Mouse (Mus musculus) CH12.LX (cell line): ENCODE measurements around the gene Napa. TPM values are rescaled to one million over a fixed set of nuclear protein-coding genes. Genes with fewer than 3 reads are reported as not detected.

Experiments
- DNase-seq: peaks from one replicate; pipeline ENCODE4 v3.0.0-alpha.2; 2013; ENCODE audit errors: extremely low read depth
- H3K27ac ChIP-seq: 2 replicates; pipeline ENCODE4 v1.5.1; 2012; ENCODE audit warnings: low read depth, mild to moderate bottlenecking, control low read depth, moderate library complexity; ENCODE audit not compliant: insufficient read depth
- H3K27me3 ChIP-seq: replicated peaks from 2 replicates; pipeline ENCODE3; 2012; ENCODE audit warnings: inconsistent platforms
- H3K36me3 ChIP-seq, 2 experiments: replicated peaks in 1 of 2; 2 replicates each; pipeline versions ENCODE3 to v1.6.1; 2012; ENCODE audit warnings: inconsistent platforms in 1 of 2, low read length in 1 of 2, mild to moderate bottlenecking in 1 of 2, mixed read lengths in 1 of 2, moderate library complexity in 1 of 2; ENCODE audit not compliant: control insufficient read depth in 1 of 2, insufficient read depth in 1 of 2
- H3K4me1 ChIP-seq, 2 experiments: 2 replicates each; pipeline ENCODE4 v1.6.1; 2012; ENCODE audit warnings: inconsistent platforms in 1 of 2, moderate library complexity in 1 of 2; ENCODE audit not compliant: insufficient read depth in 2 of 2, control insufficient read depth in 1 of 2
- H3K4me2 ChIP-seq: 2 replicates; pipeline ENCODE4 v1.6.1; 2012; ENCODE audit warnings: low read depth, mild to moderate bottlenecking, control low read depth; ENCODE audit not compliant: poor library complexity, insufficient read depth, severe bottlenecking
- H3K4me3 ChIP-seq, 3 experiments: fragments of 150-350 bp in 1 of 3; sonication (generic) in 1 of 3; replicated peaks in 1 of 3; 2 replicates each; pipeline versions ENCODE3 to v1.5.1; 2011 to 2012; ENCODE audit warnings: low read depth in 2 of 3, low read length in 2 of 3, mild to moderate bottlenecking in 2 of 3, moderate library complexity in 2 of 3, control low read depth in 1 of 3, improper control_type of control experiment in 1 of 3, inconsistent platforms in 1 of 3, mixed read lengths in 1 of 3; ENCODE audit not compliant: poor library complexity in 1 of 3
- H3K79me2 ChIP-seq: replicated peaks from 2 replicates; pipeline ENCODE4 v1.6.1; 2012; ENCODE audit warnings: mild to moderate bottlenecking, moderate library complexity; ENCODE audit not compliant: control insufficient read depth, poor library complexity, insufficient read depth, severe bottlenecking; ENCODE audit errors: extremely low read depth
- H3K9ac ChIP-seq: 2 replicates; pipeline ENCODE4 v1.6.1; 2012; ENCODE audit warnings: low read depth, mild to moderate bottlenecking, control low read depth, moderate library complexity; ENCODE audit not compliant: insufficient read depth
- H3K9me3 ChIP-seq: replicated peaks from 2 replicates; pipeline ENCODE3; 2012; ENCODE audit warnings: low read length, inconsistent platforms, mixed read lengths
- CHD1 ChIP-seq: IDR thresholded peaks from 2 replicates; pipeline ENCODE4 v1.6.1; 2012; ENCODE audit warnings: low read depth, low read length, improper control_type of control experiment, inconsistent platforms
- CTCF ChIP-seq, 2 experiments: IDR thresholded peaks in 1 of 2; conservative IDR thresholded peaks in 1 of 2; 2 replicates each; pipeline ENCODE4 v1.5.1; 2011 to 2012; ENCODE audit warnings: low read depth in 2 of 2, low read length in 2 of 2, improper control_type of control experiment in 1 of 2, inconsistent platforms in 1 of 2, mild to moderate bottlenecking in 1 of 2, moderate library complexity in 1 of 2
- E2F4 ChIP-seq: IDR thresholded peaks from 2 replicates; pipeline ENCODE4 v1.6.1; 2011; ENCODE audit warnings: low read depth, low read length, improper control_type of control experiment; ENCODE audit not compliant: insufficient replicate concordance
- ELF1 ChIP-seq: IDR thresholded peaks from 2 replicates; pipeline ENCODE4 v1.6.1; 2014; ENCODE audit warnings: low read depth, mild to moderate bottlenecking, inconsistent platforms, low read length, improper control_type of control experiment
- EP300 ChIP-seq: IDR thresholded peaks from 2 replicates; pipeline ENCODE4 v1.6.1; 2011; ENCODE audit warnings: low read length, improper control_type of control experiment
- ETS1 ChIP-seq: conservative IDR thresholded peaks from 2 replicates; pipeline ENCODE4 v1.6.1; 2012; ENCODE audit warnings: low read depth, mild to moderate bottlenecking, inconsistent platforms, low read length, improper control_type of control experiment, moderate library complexity
- HCFC1 ChIP-seq: IDR thresholded peaks from 2 replicates; pipeline ENCODE4 v1.6.1; 2012; ENCODE audit warnings: low read depth, mild to moderate bottlenecking, inconsistent platforms, low read length, improper control_type of control experiment
- IRF4 ChIP-seq: IDR thresholded peaks from 2 replicates; pipeline ENCODE4 v1.6.1; 2014; ENCODE audit warnings: low read depth, mild to moderate bottlenecking, inconsistent platforms, low read length, improper control_type of control experiment
- JUN ChIP-seq: IDR thresholded peaks from 2 replicates; pipeline ENCODE4 v1.6.1; 2011; ENCODE audit warnings: low read depth, mild to moderate bottlenecking, low read length, improper control_type of control experiment, moderate library complexity; ENCODE audit not compliant: insufficient read depth
- MAX ChIP-seq: IDR thresholded peaks from 2 replicates; pipeline ENCODE4 v1.6.1; 2011; ENCODE audit warnings: low read length, improper control_type of control experiment
- MYC ChIP-seq: IDR thresholded peaks from 2 replicates; pipeline ENCODE4 v1.6.1; 2011; ENCODE audit warnings: low read depth, mild to moderate bottlenecking, improper control_type of control experiment, low read length
- NELFE ChIP-seq: IDR thresholded peaks from 2 replicates; pipeline ENCODE4 v1.6.1; 2011; ENCODE audit warnings: low read depth, low read length, improper control_type of control experiment
- PAX5 ChIP-seq: IDR thresholded peaks from 2 replicates; pipeline ENCODE4 v1.6.1; 2012; ENCODE audit warnings: low read length, inconsistent platforms, mixed read lengths
- POLR2A ChIP-seq: IDR thresholded peaks from 2 replicates; pipeline ENCODE4 v1.6.1; 2011; ENCODE audit warnings: low read depth, mild to moderate bottlenecking, improper control_type of control experiment, low read length
- POLR2AphosphoS2 ChIP-seq: IDR thresholded peaks from 2 replicates; pipeline ENCODE4 v1.6.1; 2011; ENCODE audit warnings: low read depth, low read length, improper control_type of control experiment
- RAD21 ChIP-seq: IDR thresholded peaks from 2 replicates; pipeline ENCODE4 v1.6.1; 2011; ENCODE audit warnings: low read depth, mild to moderate bottlenecking, low read length, improper control_type of control experiment, moderate library complexity
- SIN3A ChIP-seq: IDR thresholded peaks from 2 replicates; pipeline ENCODE4 v1.6.1; 2012; ENCODE audit warnings: low read length, improper control_type of control experiment, inconsistent platforms
- SMC3 ChIP-seq: IDR thresholded peaks from 2 replicates; pipeline ENCODE4 v1.6.1; 2011; ENCODE audit warnings: low read depth, low read length, improper control_type of control experiment
- TBP ChIP-seq: conservative IDR thresholded peaks from 2 replicates; pipeline ENCODE4 v1.6.1; 2011; ENCODE audit warnings: low read depth, low read length, improper control_type of control experiment
- USF1 ChIP-seq: IDR thresholded peaks from 2 replicates; pipeline ENCODE4 v1.6.1; 2014; ENCODE audit warnings: low read depth, mild to moderate bottlenecking, inconsistent platforms, low read length, improper control_type of control experiment
- USF2 ChIP-seq: conservative IDR thresholded peaks from 2 replicates; pipeline ENCODE4 v1.6.1; 2011; ENCODE audit warnings: low read depth, low read length, improper control_type of control experiment
- ZC3H11A ChIP-seq: IDR thresholded peaks from 2 replicates; pipeline ENCODE4 v1.6.1; 2012; ENCODE audit warnings: low read depth, mild to moderate bottlenecking, inconsistent platforms, low read length, improper control_type of control experiment
- ZKSCAN1 ChIP-seq: IDR thresholded peaks from 2 replicates; pipeline ENCODE4 v1.6.1; 2012; ENCODE audit warnings: low read depth, inconsistent platforms, low read length, improper control_type of control experiment, borderline replicate concordance
- ZMIZ1 ChIP-seq: IDR thresholded peaks from 2 replicates; pipeline ENCODE4 v1.6.1; 2012; ENCODE audit warnings: low read depth, mild to moderate bottlenecking, inconsistent platforms, low read length, improper control_type of control experiment
- ZNF384 ChIP-seq: IDR thresholded peaks from 2 replicates; pipeline ENCODE4 v1.6.1; 2012; ENCODE audit warnings: low read depth, low read length, improper control_type of control experiment, inconsistent platforms
- dilution Hi-C: fragments of 300-500 bp; cut with MboI; formaldehyde crosslinking; loops from 2 replicates; pipeline ENCODE4 v1.14.3; 2020; ENCODE audit warnings: low sequenced_read_pairs; ENCODE audit not compliant: extremely low pct_unique_long_range_greater_than_20kb, extremely low pct_ligation_motif_present
- in situ Hi-C: fragments of 300-500 bp; cut with MboI; formaldehyde crosslinking; loops from 3 replicates; pipeline ENCODE4 v1.14.3; 2019; ENCODE audit warnings: low sequenced_read_pairs, low pct_ligation_motif_present, low pct_unique_long_range_greater_than_20kb, mixed read lengths
- polyA plus RNA-seq: library from polyadenylated mRNA; unstranded; fragments of >175 nt; gene quantifications from 2 replicates; pipeline ENCODE4 v1.2.1, GENCODE M21; 2012; ENCODE audit warnings: low read depth; ENCODE audit not compliant: insufficient read length
- total RNA-seq, 2 experiments: library from RNA; depleted of rRNA; stranded (reverse); fragments of 300-350 nt in 1 of 2; fragments of >200 nt in 1 of 2; gene quantifications; 2 replicates each; pipeline ENCODE4 v1.2.3; 2012 to 2014

The Napa gene
- total and polyA plus RNA-seq, 3 experiments: 84.8 to 112 (median 106) TPM

- TF ChIP-seq ZKSCAN1 (no peak), MAX (no peak), USF2 (no peak), TBP (no peak), RAD21 (no peak), ZNF384 (no peak), JUN (peak; percentile 26; the same call in 1 of the 2 replicates), ZMIZ1 (no peak), CHD1 (no peak), POLR2A (no peak), ELF1 (no peak), IRF4 (peak; percentile 72), NELFE (no peak)
Observed at GRCm38 (mm10) chr7:16094592-16094991, 3.7 kb upstream of the Napa start (continued).

GRCm38 (mm10) chr7:16099901-16100300 is 1.6 kb downstream of the Napa start:
- peak overlapping the region; percentile 93 for H3K4me2 ChIP-seq
- no peak overlapping the region for H3K27ac ChIP-seq
- no peak for TF ChIP-seq PAX5
- no peak for TF ChIP-seq E2F4
- TF ChIP-seq TBP: no peak
- TF ChIP-seq CTCF (conservative IDR thresholded peaks at IDR 0.05 in 1 of 2, IDR thresholded peaks at IDR 0.05 in 1 of 2; ENCODE audit: low read depth in 2 of 2, low read length in 2 of 2): no peak
- TF ChIP-seq MYC: no peak
- no peak for TF ChIP-seq EP300
- TF ChIP-seq, all 38 proteins: peak for 0
- peaks cover 37 to 47% of the 10 kb centered on the region in 2 experiments for H3K36me3 ChIP-seq
- H3K4me1 ChIP-seq: peaks cover 18 to 45% of the 10 kb centered on the region in 2 experiments
- no peak for DNase-seq
- dilution Hi-C loops: no loop called here
- peak overlapping the region; percentile 96 for H3K9ac ChIP-seq
- H3K4me3 ChIP-seq: peak overlapping the region; percentile 73 to 100 (median 94)
- no peaks in the 10 kb centered on the region for H3K27me3 ChIP-seq
- no peaks in the 10 kb centered on the region for H3K9me3 ChIP-seq
- in situ Hi-C loops: no loop called here
- H3K79me2 ChIP-seq: peaks cover 41% of the 10 kb centered on the region

- Histone ChIP-seq H3K9me3 (no peaks in the 10 kb centered on the region), H3K27ac (no peak overlapping the region), H3K36me3 (peaks cover 39 to 59% of the 10 kb centered on the region in 2 experiments), H3K4me3 (no peak overlapping the region), H3K4me1 (peaks cover 9 to 37% of the 10 kb centered on the region in 2 experiments; a peak in 3 of 4 replicates), H3K27me3 (no peaks in the 10 kb centered on the region), H3K4me2 (no peak overlapping the region), H3K9ac (no peak overlapping the region), H3K79me2 (peaks cover 41% of the 10 kb centered on the region)
- in situ Hi-C loops: no loop called here
- TF ChIP-seq USF1: no peak
- TF ChIP-seq SIN3A: no peak
- no peak for TF ChIP-seq E2F4
- TF ChIP-seq SMC3: no peak
- TF ChIP-seq ETS1: no peak
- TF ChIP-seq NELFE: no peak
- no peak for TF ChIP-seq ZC3H11A
- no peak for TF ChIP-seq HCFC1
- TF ChIP-seq PAX5: no peak
- no peak for TF ChIP-seq USF2
- TF ChIP-seq POLR2A: no peak
- TF ChIP-seq CTCF (conservative IDR thresholded peaks at IDR 0.05 in 1 of 2, IDR thresholded peaks at IDR 0.05 in 1 of 2; ENCODE audit: low read depth in 2 of 2, low read length in 2 of 2): no peak
- no peak for TF ChIP-seq ZMIZ1
- no peak for TF ChIP-seq MAX
- TF ChIP-seq POLR2AphosphoS2: no peak
- TF ChIP-seq EP300: no peak
- no peak for TF ChIP-seq RAD21
- no peak for TF ChIP-seq ZKSCAN1
- dilution Hi-C loops: no loop called here
- DNase-seq: no peak
Observed at GRCm38 (mm10) chr7:16101081-16101480, 2.8 kb downstream of the Napa start.
